Mouse (Mus musculus) CH12.LX (cell line): ENCODE measurements around the gene 4930539E08Rik. TPM values are rescaled to one million over a fixed set of nuclear protein-coding genes. Genes with fewer than 3 reads are reported as not detected.
A peak's percentile ranks its signal among the peaks of the same experiment; 100 is the strongest.

Source experiments
- DNase-seq: peaks from one replicate; pipeline ENCODE4 v3.0.0-alpha.2; 2013; ENCODE audit errors: extremely low read depth
- H3K27ac ChIP-seq: 2 replicates; pipeline ENCODE4 v1.5.1; 2012; ENCODE audit warnings: low read depth, mild to moderate bottlenecking, control low read depth, moderate library complexity; ENCODE audit not compliant: insufficient read depth
- H3K27me3 ChIP-seq: replicated peaks from 2 replicates; pipeline ENCODE3; 2012; ENCODE audit warnings: inconsistent platforms
- H3K36me3 ChIP-seq, 2 experiments: replicated peaks in 1 of 2; 2 replicates each; pipeline versions ENCODE3 to v1.6.1; 2012; ENCODE audit warnings: inconsistent platforms in 1 of 2, low read length in 1 of 2, mild to moderate bottlenecking in 1 of 2, mixed read lengths in 1 of 2, moderate library complexity in 1 of 2; ENCODE audit not compliant: control insufficient read depth in 1 of 2, insufficient read depth in 1 of 2
- H3K4me1 ChIP-seq, 2 experiments: 2 replicates each; pipeline ENCODE4 v1.6.1; 2012; ENCODE audit warnings: inconsistent platforms in 1 of 2, moderate library complexity in 1 of 2; ENCODE audit not compliant: insufficient read depth in 2 of 2, control insufficient read depth in 1 of 2
- H3K4me2 ChIP-seq: 2 replicates; pipeline ENCODE4 v1.6.1; 2012; ENCODE audit warnings: low read depth, mild to moderate bottlenecking, control low read depth; ENCODE audit not compliant: poor library complexity, insufficient read depth, severe bottlenecking
- H3K4me3 ChIP-seq, 3 experiments: fragments of 150-350 bp in 1 of 3; sonication (generic) in 1 of 3; replicated peaks in 1 of 3; 2 replicates each; pipeline versions ENCODE3 to v1.5.1; 2011 to 2012; ENCODE audit warnings: low read depth in 2 of 3, low read length in 2 of 3, mild to moderate bottlenecking in 2 of 3, moderate library complexity in 2 of 3, control low read depth in 1 of 3, improper control_type of control experiment in 1 of 3, inconsistent platforms in 1 of 3, mixed read lengths in 1 of 3; ENCODE audit not compliant: poor library complexity in 1 of 3
- H3K79me2 ChIP-seq: replicated peaks from 2 replicates; pipeline ENCODE4 v1.6.1; 2012; ENCODE audit warnings: mild to moderate bottlenecking, moderate library complexity; ENCODE audit not compliant: control insufficient read depth, poor library complexity, insufficient read depth, severe bottlenecking; ENCODE audit errors: extremely low read depth
- H3K9ac ChIP-seq: 2 replicates; pipeline ENCODE4 v1.6.1; 2012; ENCODE audit warnings: low read depth, mild to moderate bottlenecking, control low read depth, moderate library complexity; ENCODE audit not compliant: insufficient read depth
- H3K9me3 ChIP-seq: replicated peaks from 2 replicates; pipeline ENCODE3; 2012; ENCODE audit warnings: low read length, inconsistent platforms, mixed read lengths
- BHLHE40 ChIP-seq: IDR thresholded peaks from 2 replicates; pipeline ENCODE4 v1.6.1; 2011; ENCODE audit warnings: mild to moderate bottlenecking, low read depth, low read length, improper control_type of control experiment
- JUND ChIP-seq: conservative IDR thresholded peaks from 2 replicates; pipeline ENCODE4 v1.6.1; 2011; ENCODE audit warnings: low read depth, low read length, improper control_type of control experiment
- MAZ ChIP-seq: IDR thresholded peaks from 2 replicates; pipeline ENCODE4 v1.6.1; 2012; ENCODE audit warnings: low read depth, mild to moderate bottlenecking, inconsistent platforms, low read length, improper control_type of control experiment, moderate library complexity
- MEF2A ChIP-seq: IDR thresholded peaks from 2 replicates; pipeline ENCODE4 v1.6.1; 2014; ENCODE audit warnings: low read depth, mild to moderate bottlenecking, inconsistent platforms, low read length, improper control_type of control experiment, borderline replicate concordance
- MXI1 ChIP-seq: IDR thresholded peaks from 2 replicates; pipeline ENCODE4 v1.6.1; 2011; ENCODE audit warnings: mild to moderate bottlenecking, low read depth, low read length, improper control_type of control experiment
- SMC3 ChIP-seq: IDR thresholded peaks from 2 replicates; pipeline ENCODE4 v1.6.1; 2011; ENCODE audit warnings: low read depth, low read length, improper control_type of control experiment
- dilution Hi-C: fragments of 300-500 bp; cut with MboI; formaldehyde crosslinking; loops from 2 replicates; pipeline ENCODE4 v1.14.3; 2020; ENCODE audit warnings: low sequenced_read_pairs; ENCODE audit not compliant: extremely low pct_unique_long_range_greater_than_20kb, extremely low pct_ligation_motif_present
- in situ Hi-C: fragments of 300-500 bp; cut with MboI; formaldehyde crosslinking; loops from 3 replicates; pipeline ENCODE4 v1.14.3; 2019; ENCODE audit warnings: low sequenced_read_pairs, low pct_ligation_motif_present, low pct_unique_long_range_greater_than_20kb, mixed read lengths
- polyA plus RNA-seq: library from polyadenylated mRNA; unstranded; fragments of >175 nt; gene quantifications from 2 replicates; pipeline ENCODE4 v1.2.1, GENCODE M21; 2012; ENCODE audit warnings: low read depth; ENCODE audit not compliant: insufficient read length
- total RNA-seq, 2 experiments: library from RNA; depleted of rRNA; stranded (reverse); fragments of 300-350 nt in 1 of 2; fragments of >200 nt in 1 of 2; gene quantifications; 2 replicates each; pipeline ENCODE4 v1.2.3; 2012 to 2014

Gene 4930539E08Rik
- total and polyA plus RNA-seq, 3 experiments = 0.62 to 1.4 (median 1.4) TPM

DNA sequence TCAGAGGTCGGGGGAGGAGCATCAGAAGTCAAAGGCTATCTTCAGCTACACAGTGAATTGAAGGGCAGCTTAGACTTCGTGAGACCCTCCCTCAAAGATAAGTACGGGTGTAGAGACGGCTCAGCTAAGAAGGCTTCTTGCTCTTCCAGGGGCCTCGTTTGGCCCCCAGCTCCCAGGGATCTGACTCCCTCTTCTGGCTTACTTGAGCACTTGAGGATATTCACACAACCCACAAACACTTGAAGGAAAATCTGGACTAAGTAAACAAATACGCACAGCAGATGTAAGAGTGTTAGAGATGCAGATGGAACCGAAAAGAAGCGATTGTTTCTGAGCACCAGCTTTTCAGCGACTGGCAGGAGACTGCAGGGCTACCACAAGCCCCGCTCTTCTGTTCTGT is 45.5 kb upstream of the 4930539E08Rik start:
- DNase-seq = no peak
- TF ChIP-seq SMC3 (peak; percentile 3; the same call in 1 of the 2 replicates), BHLHE40 (no peak), JUND (no peak)
- dilution Hi-C loops (no loop called here), in situ Hi-C loops (no loop called here)
- peaks cover 6% of the 10 kb centered on the region for H3K9me3 ChIP-seq
- H3K4me2 ChIP-seq = no peak overlapping the region
- no peaks in the 10 kb centered on the region for H3K27me3 ChIP-seq
- H3K9ac ChIP-seq = no peak overlapping the region
- H3K4me3 ChIP-seq = no peak overlapping the region
- H3K4me1 ChIP-seq = peaks cover 0 to 67% of the 10 kb centered on the region in 2 experiments; a peak in 2 of 4 replicates
- H3K36me3 ChIP-seq = peaks cover 50 to 93% of the 10 kb centered on the region in 2 experiments
- no peak overlapping the region for H3K27ac ChIP-seq
- H3K79me2 ChIP-seq = peaks cover 41% of the 10 kb centered on the region

DNA sequence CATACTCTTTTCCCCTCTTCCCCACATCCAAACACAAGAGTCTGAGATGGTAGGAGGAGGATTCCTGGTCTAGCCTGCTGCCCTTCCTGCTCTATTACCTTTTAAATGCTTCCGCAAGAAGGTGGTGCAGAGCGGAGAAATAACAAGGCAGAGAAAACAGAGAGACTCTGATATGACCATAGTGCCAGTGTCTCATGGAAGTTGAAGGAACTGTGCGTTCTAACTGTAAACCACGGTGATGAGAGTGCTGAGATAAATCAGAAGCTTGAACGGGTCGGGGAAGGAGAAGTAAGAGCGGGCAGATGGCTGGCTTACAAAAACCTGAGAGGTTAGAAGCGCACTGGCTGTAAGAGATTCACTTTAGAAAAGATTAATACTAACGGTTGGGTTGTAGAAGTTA is 39.3 kb upstream of the 4930539E08Rik start:
- peaks cover 8 to 40% of the 10 kb centered on the region in 2 experiments for H3K36me3 ChIP-seq
- dilution Hi-C loops (no loop called here), in situ Hi-C loops (no loop called here)
- H3K4me2 ChIP-seq = peak overlapping the region; percentile 92; the same call in 1 of the 2 replicates
- no peak overlapping the region for H3K9ac ChIP-seq
- H3K27ac ChIP-seq = no peak overlapping the region
- no peak for DNase-seq
- H3K9me3 ChIP-seq = peaks cover 9% of the 10 kb centered on the region
- H3K27me3 ChIP-seq = no peaks in the 10 kb centered on the region
- H3K4me1 ChIP-seq = peaks cover 15 to 49% of the 10 kb centered on the region in 2 experiments
- peaks cover 58% of the 10 kb centered on the region for H3K79me2 ChIP-seq
- TF ChIP-seq MEF2A = no peak
- no peak overlapping the region for H3K4me3 ChIP-seq

DNA sequence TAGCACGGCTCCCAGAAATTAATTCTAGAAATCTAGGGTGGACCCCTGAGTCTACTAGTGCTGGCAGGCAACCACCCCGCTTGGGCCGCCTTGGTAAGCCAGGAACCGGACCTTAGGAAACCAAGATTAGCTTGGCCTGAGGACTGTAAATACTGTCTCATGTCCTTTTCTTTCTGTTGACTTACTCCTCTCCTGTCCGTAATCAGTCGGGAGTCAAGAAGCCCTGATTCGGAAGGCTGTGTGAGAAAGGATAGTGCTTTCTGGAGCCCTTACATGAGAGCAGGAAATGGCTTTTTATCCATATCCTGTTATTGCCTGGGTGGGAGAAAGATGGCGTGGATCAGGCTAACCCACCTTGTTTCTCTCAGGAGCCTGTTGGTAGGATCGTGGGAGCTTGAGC is 38.1 kb upstream of the 4930539E08Rik start:
- DNase-seq = no peak
- no peak overlapping the region for H3K27ac ChIP-seq

More for the DNA sequence above, 38.1 kb upstream of the 4930539E08Rik start:
- Histone ChIP-seq H3K4me3 (peak overlapping the region; percentile 77 to 79 (median 79)), H3K9ac (peak overlapping the region; percentile 95), H3K36me3 (peaks cover 7 to 31% of the 10 kb centered on the region in 2 experiments), H3K9me3 (peaks cover 9% of the 10 kb centered on the region), H3K4me1 (peaks cover 15 to 45% of the 10 kb centered on the region in 2 experiments), H3K79me2 (peaks cover 57% of the 10 kb centered on the region), H3K4me2 (peak overlapping the region; percentile 92), H3K27me3 (no peaks in the 10 kb centered on the region)
- dilution Hi-C loops = no loop called here
- in situ Hi-C loops = no loop called here
- no peak for TF ChIP-seq MAZ
- 0 out of 2 replicates have a peak, but pooled peaks have one; percentile 0 for TF ChIP-seq MXI1
